Mouse (Mus musculus) lung, postnatal 4 days (tissue): Measurements from ENCODE around the gene Tm4sf4.

Experiments used
- DNase-seq, 2 experiments: peaks; one replicate each; pipeline ENCODE4 v3.0.0; 2021

The Tm4sf4 gene

GRCm38 (mm10) chr3:57480640-57481039 lies 55.5 kb downstream of the Tm4sf4 start:
- DNase-seq, result no peak

DNA sequence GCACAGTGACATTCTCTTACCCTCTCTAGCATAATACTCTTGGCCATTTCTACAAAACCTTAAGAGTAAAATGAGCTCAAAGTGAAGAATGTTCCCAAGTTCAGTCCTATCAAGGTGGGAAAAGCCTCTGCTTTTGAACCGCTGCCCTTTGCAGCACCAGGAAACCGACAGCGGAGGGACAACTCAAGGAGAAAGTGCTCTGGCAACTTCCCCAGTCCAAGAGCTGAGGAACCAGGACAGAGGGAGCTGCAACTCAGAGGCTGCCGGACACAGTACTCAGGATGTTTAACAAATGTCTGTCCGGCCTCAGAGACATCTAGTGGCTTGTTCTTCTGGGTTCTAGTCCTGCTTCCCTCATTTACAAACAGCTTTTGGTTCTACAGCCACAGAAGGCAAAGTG lies 56.9 kb downstream of the Tm4sf4 start:
- DNase-seq, result no peak

GRCm38 (mm10) chr3:57486068-57486467 lies 61.0 kb downstream of the Tm4sf4 start:
- no peak for DNase-seq

- peak; percentile 35 to 59 for DNase-seq
These were observed 62.5 kb downstream of the Tm4sf4 start for GRCm38 (mm10) chr3:57487455-57488153.
